Mouse (Mus musculus) kidney, postnatal 14 days (tissue): Measurements from ENCODE around the gene Olfr1406.
"Not testable (repeated sequence)": the region's sequence is repeated elsewhere in the genome, so short reads cannot be mapped to it uniquely, and the experiment has no call there.

Source experiments
- DNase-seq: peaks from one replicate; pipeline ENCODE4 v3.0.0; 2022; ENCODE audit warnings: mixed read lengths

The Olfr1406 gene

GRCm38 (mm10) chr1:173190540-173190939 lies at the start of gene Olfr1406:
Olfr1406 (minus strand) TSS chr1:173190640.
- no peak for DNase-seq

- not testable (repeated sequence) for DNase-seq
Observed at GRCm38 (mm10) chr1:173237004-173237403, 46.6 kb upstream of the Olfr1406 start.

- DNase-seq = no peak
Observed at GRCm38 (mm10) chr1:173227081-173227480, 36.6 kb upstream of the Olfr1406 start, which contains the start of gene Fcer1a. Fcer1a (minus strand) TSS chr1:173227214.

- DNase-seq = no peak
Observed at GRCm38 (mm10) chr1:173216481-173216880, 26.0 kb upstream of the Olfr1406 start.

GRCm38 (mm10) chr1:173212092-173212491 lies 21.7 kb upstream of the Olfr1406 start, which contains the start of gene Olfr1404:
Olfr1404 (plus strand) TSS chr1:173212392.
- no peak for DNase-seq

GRCm38 (mm10) chr1:173197508-173197907 lies 7.1 kb upstream of the Olfr1406 start, which contains the start of gene Olfr218:
Olfr218 (plus strand) TSS chr1:173197808.
- DNase-seq = no peak

- no peak for DNase-seq
Observed at GRCm38 (mm10) chr1:173196359-173196758, 5.9 kb upstream of the Olfr1406 start.

GRCm38 (mm10) chr1:173192059-173192458 lies 1.6 kb upstream of the Olfr1406 start:
- DNase-seq = no peak

- DNase-seq = no peak
Observed at GRCm38 (mm10) chr1:173174154-173174842, 16.1 kb downstream of the Olfr1406 start.

- no peak for DNase-seq
Observed at GRCm38 (mm10) chr1:173137274-173137673, 53.2 kb downstream of the Olfr1406 start, which contains the start of gene Olfr1408. Olfr1408 (minus strand) TSS chr1:173137374.
